Mouse (Mus musculus) heart, embryonic 12.5 days (tissue): ENCODE measurements at regions not wholly inside any gene's neighbourhood (a gene's known extent, or its start where the extent isn't known, plus 50 kb on each side); places are given as distances from the start of the nearest gene placed in this dataset.

Experiments used
- ATAC-seq: fragments of 200-750 bp; cut with Nextera tagmentation; 2 replicates; pipeline ENCODE4 v1.8.0; 2017; ENCODE audit warnings: moderate TSS enrichment, moderate library complexity; ENCODE audit not compliant: insufficient number of reproducible peaks, low FRiP score
- H3K27ac ChIP-seq: fragments of 300-500 bp; sonication (generic); 2 replicates; pipeline ENCODE4 v1.5.1; 2016; ENCODE audit warnings: mild to moderate bottlenecking, moderate library complexity; ENCODE audit not compliant: poor library complexity, severe bottlenecking
- H3K27me3 ChIP-seq: fragments of 300-500 bp; sonication (generic); replicated peaks from 2 replicates; pipeline ENCODE4 v1.6.1; 2016; ENCODE audit warnings: mild to moderate bottlenecking, moderate library complexity
- H3K36me3 ChIP-seq: fragments of 300-500 bp; sonication (generic); 2 replicates; pipeline ENCODE4 v1.6.1; 2016; ENCODE audit warnings: mild to moderate bottlenecking, moderate library complexity
- H3K4me1 ChIP-seq: fragments of 300-500 bp; sonication (generic); replicated peaks from 2 replicates; pipeline ENCODE4 v1.6.1; 2016; ENCODE audit warnings: mild to moderate bottlenecking
- H3K4me2 ChIP-seq: fragments of 300-500 bp; sonication (generic); 2 replicates; pipeline ENCODE4 v1.6.1; 2016; ENCODE audit warnings: mild to moderate bottlenecking, moderate library complexity
- H3K4me3 ChIP-seq: fragments of 300-500 bp; sonication (generic); 2 replicates; pipeline ENCODE4 v1.5.1; 2016; ENCODE audit warnings: mild to moderate bottlenecking
- H3K9ac ChIP-seq: fragments of 300-500 bp; sonication (generic); 2 replicates; pipeline ENCODE4 v1.6.1; 2016; ENCODE audit warnings: mild to moderate bottlenecking, moderate library complexity
- H3K9me3 ChIP-seq: fragments of 300-500 bp; sonication (generic); replicated peaks from 2 replicates; pipeline ENCODE4 v1.6.1; 2016; ENCODE audit warnings: mild to moderate bottlenecking, moderate library complexity
- WGBS: fragments of 180-500 bp; shearing (Covaris S2); methylation state at CpG from one replicate; pipeline ENCODE4 v1.1.7; 2016; 5-methylcytosine and 5-hydroxymethylcytosine counted together

DNA sequence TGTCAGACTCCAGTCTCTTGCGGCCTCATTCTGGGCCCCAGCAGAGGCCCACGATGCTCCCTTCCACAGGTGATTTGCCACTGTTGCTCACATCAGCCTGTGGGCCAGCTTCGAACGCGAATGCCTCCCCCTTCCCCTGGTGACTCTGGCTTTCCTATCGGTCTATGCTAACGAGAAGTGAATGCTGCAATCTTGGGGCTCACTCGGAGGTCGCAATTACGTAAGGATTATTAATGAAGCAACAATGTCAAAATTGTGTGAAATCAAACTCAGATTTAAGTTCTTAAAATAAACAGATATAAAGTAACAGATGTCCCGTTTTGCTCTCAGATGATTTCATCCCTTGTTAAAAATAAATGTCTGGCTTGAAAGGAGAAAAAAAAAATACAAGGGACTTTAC, 572.3 kb downstream of the Bnc2 start:
- H3K27me3 ChIP-seq: no peaks in the 10 kb centered on the region
- no peak overlapping the region for H3K4me2 ChIP-seq
- no peaks in the 10 kb centered on the region for H3K9me3 ChIP-seq
- no peaks in the 10 kb centered on the region for H3K36me3 ChIP-seq
- no peaks in the 10 kb centered on the region for H3K4me1 ChIP-seq
- no peak overlapping the region for H3K4me3 ChIP-seq
- H3K27ac ChIP-seq: no peak overlapping the region
- no peak for ATAC-seq
- 73% methylated on average over 11 of the region's 11 CpGs for WGBS
- no peak overlapping the region for H3K9ac ChIP-seq

DNA sequence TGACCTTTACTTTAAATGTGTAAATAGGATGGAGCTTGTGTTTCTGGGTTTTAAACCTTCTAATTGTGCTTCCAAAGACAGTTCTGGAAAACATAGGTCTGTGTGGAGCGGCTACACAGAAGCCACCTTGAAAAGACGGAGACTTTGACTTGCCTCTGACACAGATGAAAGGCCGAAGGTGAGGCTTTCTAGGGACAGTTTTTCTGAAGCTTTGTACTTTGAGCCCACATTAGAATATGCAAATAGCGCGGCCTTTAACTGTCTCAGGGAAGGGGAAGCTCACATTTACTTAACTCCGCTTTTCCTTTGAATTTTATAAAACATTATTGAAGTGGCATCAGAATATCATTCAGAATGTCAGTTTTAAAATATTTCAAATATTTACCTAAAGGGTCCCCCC, 566.5 kb downstream of the Bnc2 start:
- H3K27ac ChIP-seq: no peak overlapping the region
- H3K36me3 ChIP-seq: no peaks in the 10 kb centered on the region
- no peak overlapping the region for H3K4me2 ChIP-seq
- peaks cover 7% of the 10 kb centered on the region for H3K4me1 ChIP-seq
- no peak overlapping the region for H3K4me3 ChIP-seq
- 78% methylated on average over 6 of the region's 6 CpGs for WGBS
- H3K27me3 ChIP-seq: 0 out of 2 replicates have a peak, but pooled peaks cover 2% of the 10 kb centered on the region
- no peaks in the 10 kb centered on the region for H3K9me3 ChIP-seq
- no peak overlapping the region for H3K9ac ChIP-seq
- ATAC-seq: no peak

DNA sequence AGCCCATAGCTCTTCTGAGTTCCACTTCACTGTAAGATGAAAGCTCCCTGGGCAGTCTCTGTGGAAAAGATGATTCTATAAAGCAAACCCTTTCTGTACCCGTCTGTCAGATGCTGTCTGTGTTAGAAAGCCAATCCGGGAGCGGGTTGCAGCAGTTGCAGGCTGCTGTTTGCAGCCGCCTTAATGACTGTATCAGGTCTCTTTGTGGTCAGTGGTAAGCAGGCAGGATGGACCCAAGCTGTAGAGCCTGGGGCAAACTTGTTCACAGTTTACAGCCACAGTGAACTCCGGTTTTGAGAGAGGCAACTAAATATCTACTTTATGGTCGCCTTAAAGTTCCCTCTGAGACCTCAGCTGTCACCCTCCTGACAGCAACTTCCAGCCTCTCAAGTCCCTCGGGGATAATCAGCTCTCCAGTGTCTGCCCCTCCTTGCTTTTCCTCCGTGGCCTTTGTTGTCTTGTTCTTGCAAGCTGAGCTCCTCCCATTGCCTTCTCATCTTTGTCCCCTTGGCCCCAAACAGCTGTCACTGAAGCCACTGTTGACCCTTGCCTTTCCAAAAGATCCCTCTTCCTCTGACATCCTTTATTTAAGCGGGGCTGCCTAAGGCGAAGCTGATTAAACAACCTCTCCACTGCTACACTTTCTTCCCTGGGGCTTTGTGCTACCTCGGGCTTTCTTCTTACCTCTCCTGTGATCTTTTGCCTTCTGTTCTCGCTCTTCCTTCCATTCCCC, 565.1 kb downstream of the Bnc2 start:
- no peaks in the 10 kb centered on the region for H3K36me3 ChIP-seq
- no peak for ATAC-seq
- H3K4me2 ChIP-seq: no peak overlapping the region
- no peak overlapping the region for H3K27ac ChIP-seq
- H3K9me3 ChIP-seq: no peaks in the 10 kb centered on the region
- H3K4me3 ChIP-seq: no peak overlapping the region
- WGBS: 28% methylated on average over 12 of the region's 12 CpGs
- H3K4me1 ChIP-seq: peaks cover 7% of the 10 kb centered on the region
- 0 out of 2 replicates have a peak, but pooled peaks cover 2% of the 10 kb centered on the region for H3K27me3 ChIP-seq
- H3K9ac ChIP-seq: no peak overlapping the region

DNA sequence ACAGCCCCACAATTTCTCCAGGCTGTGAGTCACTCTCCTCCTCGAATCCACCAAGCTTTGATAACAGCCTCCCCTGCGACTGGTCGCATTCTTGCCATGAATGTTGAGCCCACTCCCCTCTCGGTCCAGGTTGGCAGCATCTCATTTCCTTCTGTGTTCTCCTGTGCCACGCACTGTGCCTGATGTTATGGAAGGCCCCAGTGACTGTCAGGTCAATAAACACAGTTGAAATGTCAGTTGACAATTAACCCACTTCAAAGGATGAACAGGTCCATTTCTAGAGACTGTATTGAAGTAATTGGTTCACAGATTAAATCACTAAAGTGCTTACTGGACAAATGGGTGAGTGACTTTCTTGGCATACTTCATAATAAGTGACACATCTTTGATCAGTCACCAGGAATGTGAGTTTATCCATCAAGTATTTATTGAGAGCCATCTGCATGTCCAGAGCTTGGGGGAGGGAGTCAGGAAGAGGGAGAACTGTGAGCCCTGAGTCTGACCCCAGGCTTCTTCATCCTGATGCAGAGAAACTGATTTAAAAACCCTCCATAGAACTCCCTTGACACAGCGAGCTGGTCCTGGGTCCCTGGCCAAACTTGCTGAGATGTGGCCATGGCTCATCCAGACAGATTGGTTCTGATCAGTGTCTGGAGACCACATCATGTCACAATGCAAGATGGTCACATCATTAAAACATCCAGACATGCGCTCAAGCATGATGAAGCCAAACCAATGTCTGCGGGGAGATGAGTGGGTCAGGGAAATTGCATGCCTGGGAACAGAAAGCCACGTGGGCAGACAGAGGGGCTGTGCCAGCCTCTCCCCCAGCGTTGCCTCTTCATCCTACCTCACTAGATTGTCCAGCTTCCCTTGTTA, 560.7 kb downstream of the Bnc2 start:
- H3K36me3 ChIP-seq: no peaks in the 10 kb centered on the region
- H3K9me3 ChIP-seq: no peaks in the 10 kb centered on the region
- 66% methylated on average over 10 of the region's 10 CpGs for WGBS
- no peak overlapping the region for H3K27ac ChIP-seq
- H3K4me1 ChIP-seq: peaks cover 9% of the 10 kb centered on the region
- H3K9ac ChIP-seq: no peak overlapping the region
- no peak overlapping the region for H3K4me2 ChIP-seq
- H3K4me3 ChIP-seq: no peak overlapping the region
- no peak for ATAC-seq
- H3K27me3 ChIP-seq: 0 out of 2 replicates have a peak, but pooled peaks cover 2% of the 10 kb centered on the region

DNA sequence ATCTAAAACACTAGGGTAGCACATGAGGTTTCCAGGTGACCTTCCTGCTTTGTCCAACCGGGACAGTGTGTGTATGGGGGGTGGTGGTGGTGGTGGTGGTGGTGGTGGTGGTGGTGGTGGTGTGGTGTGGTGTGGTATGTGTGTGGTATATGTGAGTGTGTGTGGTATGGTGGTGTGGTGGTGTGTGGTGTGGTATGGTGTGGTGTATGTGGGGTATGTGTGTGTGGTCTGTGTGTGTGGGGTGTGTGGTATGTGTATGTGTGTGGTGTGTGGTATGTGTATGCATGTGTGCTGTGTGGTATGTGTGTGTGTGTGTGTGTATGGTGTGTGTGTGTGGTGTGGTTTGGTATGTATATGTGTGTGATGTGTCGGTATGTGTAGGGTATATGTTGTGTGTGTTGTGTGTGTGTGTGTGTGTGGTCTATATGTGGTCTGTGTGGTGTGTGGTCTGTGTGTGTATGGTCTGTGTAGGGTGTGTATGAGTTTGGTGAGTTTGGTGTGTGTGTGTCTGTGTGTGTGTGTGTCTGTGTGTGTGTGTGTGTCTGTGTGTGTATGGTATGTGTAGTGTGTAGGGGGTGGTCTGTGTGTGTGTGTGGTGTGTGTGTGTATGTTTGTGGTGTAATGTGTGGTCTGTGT, 556.7 kb downstream of the Bnc2 start:
- H3K27ac ChIP-seq: no peak overlapping the region
- ATAC-seq: no peak
- no peaks in the 10 kb centered on the region for H3K9me3 ChIP-seq
- H3K4me3 ChIP-seq: no peak overlapping the region
- H3K9ac ChIP-seq: no peak overlapping the region
- H3K27me3 ChIP-seq: no peaks in the 10 kb centered on the region; the same call in 1 of the 2 replicates
- no peaks in the 10 kb centered on the region for H3K36me3 ChIP-seq
- no peak overlapping the region for H3K4me2 ChIP-seq
- WGBS: 83% methylated on average over 2 of the region's 2 CpGs
- peaks cover 5% of the 10 kb centered on the region; the same call in 1 of the 2 replicates for H3K4me1 ChIP-seq

DNA sequence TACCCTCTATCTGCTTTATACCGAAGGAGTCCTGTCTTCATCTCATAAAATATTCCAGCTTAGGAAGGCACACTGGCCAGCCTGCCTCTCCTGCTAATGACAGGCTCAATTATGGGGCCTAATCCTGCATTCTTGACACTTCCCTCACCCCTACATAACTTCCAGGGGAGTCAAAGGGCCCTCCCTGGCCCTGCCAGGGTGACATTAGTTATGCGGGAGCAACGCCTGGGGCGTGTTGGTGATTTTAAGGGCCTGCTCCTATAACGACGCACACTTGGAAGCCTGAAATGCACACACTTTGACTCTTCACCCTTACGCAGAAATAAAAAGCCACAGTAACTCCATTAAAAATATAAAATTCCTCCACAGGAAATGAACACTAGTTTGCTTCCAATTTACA, 555.5 kb downstream of the Bnc2 start:
- H3K4me3 ChIP-seq: no peak overlapping the region
- WGBS: 53% methylated on average over 7 of the region's 7 CpGs
- no peaks in the 10 kb centered on the region; the same call in 1 of the 2 replicates for H3K27me3 ChIP-seq
- H3K9ac ChIP-seq: no peak overlapping the region
- no peak overlapping the region for H3K4me2 ChIP-seq
- no peaks in the 10 kb centered on the region for H3K9me3 ChIP-seq
- peaks cover 5% of the 10 kb centered on the region; the same call in 1 of the 2 replicates for H3K4me1 ChIP-seq
- H3K27ac ChIP-seq: no peak overlapping the region
- H3K36me3 ChIP-seq: no peaks in the 10 kb centered on the region
- no peak for ATAC-seq

DNA sequence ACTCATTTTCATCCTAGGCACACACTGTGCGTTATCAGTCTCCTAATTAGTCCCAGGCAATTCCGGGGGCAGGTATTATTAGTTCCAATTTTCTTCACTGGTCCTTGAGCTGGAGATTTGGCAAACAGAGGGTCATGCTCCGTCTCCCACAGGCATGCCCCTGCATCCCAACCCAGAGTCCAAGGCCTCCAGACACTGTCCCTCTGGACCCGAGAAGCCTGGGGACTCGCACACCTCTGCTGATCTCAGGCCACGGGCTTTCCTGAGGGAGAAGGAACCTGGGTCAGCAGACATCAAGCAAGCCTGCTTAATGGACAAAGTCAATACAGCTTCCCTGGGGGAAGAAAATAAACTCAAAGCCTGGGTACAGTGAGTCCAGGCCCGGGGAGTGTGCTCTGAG, 554.7 kb downstream of the Bnc2 start:
- Histone ChIP-seq H3K27ac (no peak overlapping the region), H3K4me2 (no peak overlapping the region)

DNA sequence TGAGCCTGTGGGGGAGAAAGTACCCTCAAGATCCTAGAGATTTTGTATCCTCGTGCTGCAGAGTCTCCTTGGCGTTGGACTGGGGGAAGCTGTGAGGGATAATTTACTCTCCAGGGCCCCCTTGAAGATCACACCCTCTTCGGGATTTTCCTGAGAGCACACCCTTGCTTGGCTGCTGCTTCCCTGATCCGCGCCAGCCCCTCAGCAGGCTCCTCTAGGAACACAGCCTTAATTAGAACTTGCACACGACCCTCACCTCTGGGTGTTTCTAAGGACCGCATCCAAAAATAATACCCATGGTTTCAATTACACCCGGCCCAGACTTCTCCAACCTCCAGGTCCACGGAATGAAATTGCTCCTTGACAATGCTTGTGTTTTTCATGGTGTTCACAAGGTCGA, 553.6 kb downstream of the Bnc2 start:
- Histone ChIP-seq H3K27me3 (no peaks in the 10 kb centered on the region; the same call in none of the 2 replicates), H3K27ac (no peak overlapping the region), H3K9me3 (no peaks in the 10 kb centered on the region), H3K4me3 (no peak overlapping the region), H3K9ac (no peak overlapping the region), H3K36me3 (no peaks in the 10 kb centered on the region), H3K4me2 (no peak overlapping the region), H3K4me1 (peaks cover 10% of the 10 kb centered on the region; the same call in 1 of the 2 replicates)
- no peak for ATAC-seq
- WGBS: 61% methylated on average over 10 of the region's 10 CpGs

More for the DNA sequence above, 554.7 kb downstream of the Bnc2 start:
- Histone ChIP-seq H3K9me3 (no peaks in the 10 kb centered on the region), H3K36me3 (no peaks in the 10 kb centered on the region), H3K4me3 (no peak overlapping the region), H3K9ac (no peak overlapping the region), H3K4me1 (peaks cover 5% of the 10 kb centered on the region; the same call in 1 of the 2 replicates), H3K27me3 (no peaks in the 10 kb centered on the region; the same call in none of the 2 replicates)
- WGBS: 74% methylated on average over 7 of the region's 7 CpGs
- ATAC-seq: no peak

DNA sequence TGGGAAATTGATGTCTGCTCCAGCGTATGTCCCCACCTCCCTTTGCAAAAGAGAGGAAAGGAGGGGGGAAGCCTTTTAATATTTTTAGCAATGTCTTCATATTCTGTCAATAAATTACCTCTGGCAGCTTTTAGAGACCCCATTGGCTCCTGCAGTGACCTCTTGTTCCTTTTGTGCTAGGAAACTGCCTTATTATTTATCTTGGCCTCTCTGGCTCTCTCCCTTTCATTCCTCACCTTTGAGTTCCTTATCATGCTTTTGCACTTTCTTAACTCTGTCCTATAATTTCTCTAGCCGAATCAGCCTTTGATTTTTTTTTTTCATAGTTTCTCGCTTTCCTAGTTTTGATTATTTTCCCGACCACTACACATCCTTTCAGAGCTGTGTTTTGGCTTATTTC, 548.7 kb downstream of the Bnc2 start:
- H3K9ac ChIP-seq: no peak overlapping the region
- no peak overlapping the region for H3K27ac ChIP-seq
- no peaks in the 10 kb centered on the region; the same call in 1 of the 2 replicates for H3K27me3 ChIP-seq
- no peaks in the 10 kb centered on the region for H3K9me3 ChIP-seq
- 26% methylated on average over 4 of the region's 4 CpGs for WGBS
- H3K4me3 ChIP-seq: no peak overlapping the region
- H3K4me1 ChIP-seq: peaks cover 10% of the 10 kb centered on the region; the same call in 1 of the 2 replicates
- H3K4me2 ChIP-seq: no peak overlapping the region
- H3K36me3 ChIP-seq: no peaks in the 10 kb centered on the region
- no peak for ATAC-seq

DNA sequence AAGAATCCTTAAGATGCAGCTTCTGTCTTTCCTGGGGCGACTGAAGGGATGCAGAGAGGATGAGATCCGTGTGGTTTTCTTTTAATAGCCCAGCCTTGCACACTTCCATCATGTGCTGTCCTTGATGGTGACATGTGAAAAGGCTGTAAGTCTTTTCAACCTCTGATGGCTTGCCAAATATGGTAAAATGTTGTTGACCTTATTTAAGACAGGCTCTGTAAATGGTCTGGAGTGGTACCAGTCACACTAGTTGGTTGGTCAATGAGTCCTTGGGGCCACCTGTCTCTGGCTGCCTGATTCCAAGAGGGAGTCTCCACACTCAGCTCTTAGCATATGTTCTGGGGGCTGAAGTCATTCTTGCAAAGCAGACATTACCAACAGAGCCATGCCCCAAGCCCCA, 547.7 kb downstream of the Bnc2 start:
- H3K4me3 ChIP-seq: no peak overlapping the region

More for the DNA sequence above, 547.7 kb downstream of the Bnc2 start:
- H3K27ac ChIP-seq: no peak overlapping the region
- no peaks in the 10 kb centered on the region for H3K9me3 ChIP-seq
- 51% methylated on average over 2 of the region's 2 CpGs for WGBS
- no peak for ATAC-seq
- H3K36me3 ChIP-seq: no peaks in the 10 kb centered on the region
- no peaks in the 10 kb centered on the region; the same call in 1 of the 2 replicates for H3K27me3 ChIP-seq
- no peak overlapping the region for H3K4me2 ChIP-seq
- H3K4me1 ChIP-seq: peaks cover 10% of the 10 kb centered on the region; the same call in 1 of the 2 replicates
- no peak overlapping the region for H3K9ac ChIP-seq
